Mouse (Mus musculus) gonadal fat pad, adult 2 months (tissue): ENCODE measurements around the gene Leo1. TPM values are rescaled to one million over a fixed set of nuclear protein-coding genes. Genes with fewer than 3 reads are reported as not detected.

Experiments used
- DNase-seq: peaks from one replicate; pipeline ENCODE4 v3.0.0-alpha.2; 2012; ENCODE audit warnings: low read depth
- polyA plus RNA-seq: library from polyadenylated mRNA; depleted of rRNA; stranded (reverse); fragments of >200 nt; gene quantifications from 2 replicates; pipeline ENCODE4 v1.2.3, GENCODE M21; 2012; rRNA removed

Leo1 gene
- 4.0 and 5.7 TPM in 2 replicates for polyA plus RNA-seq

GRCm38 (mm10) chr9:75440796-75441666 lies at the start of gene Leo1:
Leo1 (plus strand) TSS chr9:75441524.
- DNase-seq = no peak

DNA sequence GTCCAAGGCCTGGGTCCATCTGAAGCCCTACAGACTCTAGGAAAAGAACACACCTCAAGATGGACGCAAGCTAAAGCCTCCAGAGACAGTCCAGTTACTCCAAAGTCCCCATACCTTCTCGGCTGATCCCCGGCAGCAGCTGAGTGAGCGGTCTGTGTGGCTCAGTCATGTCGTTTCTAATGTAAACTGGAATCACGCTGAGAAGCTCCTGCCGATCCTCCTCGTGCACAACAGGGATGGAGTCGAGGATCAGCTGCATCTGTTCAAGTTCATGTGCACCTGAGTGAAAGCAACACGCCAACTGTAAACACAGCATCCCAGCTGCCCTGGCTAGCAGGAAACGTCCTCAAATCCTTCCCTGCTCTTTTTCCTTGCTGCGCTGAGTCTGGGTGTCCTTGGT lies 48.1 kb upstream of the Leo1 start:
- DNase-seq = no peak

GRCm38 (mm10) chr9:75395971-75396370 lies 45.4 kb upstream of the Leo1 start:
- no peak for DNase-seq

- no peak for DNase-seq
These were observed 42.3 kb upstream of the Leo1 start for GRCm38 (mm10) chr9:75399069-75399468.

GRCm38 (mm10) chr9:75400639-75401038 lies 40.7 kb upstream of the Leo1 start:
- DNase-seq = no peak

- no peak for DNase-seq
These were observed 39.5 kb upstream of the Leo1 start for GRCm38 (mm10) chr9:75401593-75402504.

DNA sequence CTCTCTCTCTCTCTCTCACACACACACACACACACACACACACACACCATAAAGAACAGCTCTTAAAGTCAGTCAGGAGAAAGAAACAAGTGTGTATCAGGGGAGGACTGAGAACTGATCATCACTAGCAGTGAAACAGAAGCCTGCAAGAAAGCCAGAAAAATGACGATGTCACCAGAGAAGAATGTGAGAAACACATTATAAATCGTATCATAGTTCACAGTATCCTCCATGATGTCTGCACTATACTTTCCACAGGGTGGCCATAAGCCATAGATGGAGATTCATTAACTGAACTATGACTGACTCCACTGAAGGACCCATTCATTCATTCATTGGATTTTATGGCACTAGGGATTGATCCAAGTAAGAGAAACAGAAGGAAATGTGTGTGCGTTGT lies 37.8 kb upstream of the Leo1 start:
- no peak for DNase-seq

DNA sequence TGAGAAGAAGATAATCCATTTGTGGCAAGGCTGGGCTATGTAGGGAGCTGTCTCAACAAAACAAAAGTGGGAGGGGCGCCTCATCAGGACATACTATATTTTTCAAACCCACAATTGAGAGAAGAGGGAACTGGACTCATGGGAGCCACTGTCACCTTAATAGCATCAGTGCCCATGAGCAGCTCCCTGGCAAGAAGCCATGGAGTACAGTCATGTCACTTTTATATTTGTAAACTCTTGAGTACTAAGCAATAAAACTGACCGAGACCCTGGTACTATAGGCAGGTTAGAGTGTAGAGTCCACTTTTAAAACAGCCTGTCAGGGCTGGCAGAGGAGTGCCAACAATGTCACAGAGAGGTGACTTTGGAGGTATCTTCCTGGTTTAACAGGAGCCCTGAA lies 35.2 kb upstream of the Leo1 start:
- no peak for DNase-seq

DNA sequence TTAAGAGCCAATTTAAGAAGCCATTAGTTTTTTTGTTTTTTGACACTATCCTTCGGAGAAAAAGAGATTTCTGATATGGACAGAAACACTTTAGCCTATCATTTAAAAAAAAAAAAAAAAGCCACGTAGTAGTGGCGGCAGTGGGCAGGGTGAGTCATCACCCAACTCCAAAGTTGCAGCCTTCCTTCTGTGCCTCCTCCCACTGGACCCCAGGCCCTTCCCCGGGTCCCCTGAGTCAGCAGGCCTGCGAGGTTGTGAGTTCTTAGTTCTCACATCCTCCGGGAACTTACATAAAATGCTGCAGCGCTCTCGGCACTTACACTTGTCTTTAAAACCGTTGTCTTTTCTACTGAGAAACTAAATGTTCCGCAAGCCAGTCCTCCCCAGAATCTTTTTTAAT lies 33.5 kb upstream of the Leo1 start:
- no peak for DNase-seq

- no peak for DNase-seq
These were observed 33.0 kb upstream of the Leo1 start for GRCm38 (mm10) chr9:75408204-75408826.

GRCm38 (mm10) chr9:75409031-75409851 lies 32.1 kb upstream of the Leo1 start:
- no peak for DNase-seq

DNA sequence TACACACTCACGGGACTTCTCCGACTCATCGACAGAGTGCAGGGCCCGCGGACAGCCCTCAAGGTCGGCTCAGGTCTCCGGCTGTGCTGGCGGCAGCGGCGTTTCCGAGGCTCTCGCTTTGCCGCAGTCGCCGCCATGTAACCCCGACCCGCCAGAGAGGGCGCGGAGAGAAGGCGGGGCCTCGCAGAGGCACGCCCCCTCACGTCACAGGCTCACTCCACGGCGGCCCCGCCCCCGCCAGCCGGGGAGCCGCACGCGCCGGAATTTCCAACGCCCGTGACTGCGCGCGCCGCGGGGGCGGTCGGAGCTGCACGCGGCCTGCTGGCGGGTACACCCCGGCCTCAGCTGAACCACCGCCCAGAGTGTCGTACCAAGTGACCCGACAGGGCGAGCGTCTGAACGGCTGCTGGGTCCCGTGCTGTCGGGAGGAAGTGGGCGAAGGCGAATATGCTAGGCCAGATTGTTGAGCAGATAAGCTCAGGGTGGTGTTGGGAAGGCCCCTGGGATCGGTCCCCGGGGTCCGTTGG lies 31.4 kb upstream of the Leo1 start, which contains the start of gene Mapk6:
Gene Mapk6 (minus strand): TSS at position 154 of the 527 bp plus-strand sequence.
- DNase-seq = no peak

- DNase-seq = no peak
These were observed 30.3 kb upstream of the Leo1 start for GRCm38 (mm10) chr9:75410868-75411487.

GRCm38 (mm10) chr9:75411584-75411983 lies 29.7 kb upstream of the Leo1 start:
- no peak for DNase-seq

DNA sequence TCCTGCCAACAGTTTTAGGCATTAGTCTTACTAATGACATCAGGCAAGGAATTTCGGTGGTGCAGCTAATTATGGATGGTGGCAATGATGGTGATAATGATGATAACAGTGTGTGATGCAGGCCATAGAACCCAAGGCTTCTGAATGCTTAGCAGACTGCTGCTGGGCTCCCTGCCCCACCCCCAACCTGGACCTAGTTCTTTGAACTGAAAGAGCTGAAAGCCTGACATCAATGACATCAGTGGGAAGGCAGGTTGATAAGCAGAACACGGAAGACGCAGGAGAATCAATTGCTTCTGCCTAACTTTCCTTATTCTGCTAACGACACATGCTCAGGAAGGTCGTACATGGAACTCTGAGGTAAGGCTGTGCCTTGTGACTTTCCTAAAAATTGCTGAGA lies 28.1 kb upstream of the Leo1 start:
- DNase-seq = no peak

- DNase-seq = no peak
These were observed 27.1 kb upstream of the Leo1 start for GRCm38 (mm10) chr9:75414204-75414603.

GRCm38 (mm10) chr9:75422251-75422691 lies 19.1 kb upstream of the Leo1 start:
- no peak for DNase-seq

GRCm38 (mm10) chr9:75423683-75424082 lies 17.6 kb upstream of the Leo1 start:
- no peak for DNase-seq

DNA sequence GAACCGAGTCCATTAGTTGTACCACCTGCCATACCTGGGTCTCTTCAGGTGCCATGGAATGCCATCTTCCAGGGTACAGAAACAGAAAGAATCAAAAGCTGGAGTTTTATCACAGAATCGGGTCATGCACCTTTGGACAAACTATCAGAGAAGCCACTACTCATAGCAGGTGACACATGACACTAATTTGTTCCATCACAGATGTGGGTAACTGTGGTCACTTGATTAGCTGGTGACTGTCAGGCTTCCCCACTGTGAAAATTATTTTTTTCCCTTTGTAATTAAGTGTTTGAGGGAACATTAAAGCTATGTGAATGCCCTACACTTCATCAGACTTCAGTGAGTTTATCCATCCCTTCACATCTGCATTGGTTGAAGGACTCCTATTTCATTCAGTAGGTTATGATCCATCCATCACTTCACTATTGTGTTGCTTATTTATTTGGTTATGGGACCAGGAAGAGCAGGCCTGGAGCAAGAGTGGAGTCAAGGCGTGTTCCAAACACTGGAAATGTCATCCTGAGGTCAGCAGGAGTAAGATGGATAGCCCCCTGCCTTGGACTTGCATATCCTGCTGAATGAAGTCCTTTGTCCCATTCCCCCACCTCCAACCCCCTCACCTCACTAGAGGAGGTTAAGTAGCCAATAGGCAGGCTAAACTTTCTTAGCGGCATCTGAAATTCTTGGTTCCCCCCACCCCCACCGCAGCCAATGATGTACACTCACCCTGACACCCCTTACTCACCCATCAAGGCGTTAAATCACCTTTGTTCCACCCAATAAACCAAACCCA lies 16.8 kb upstream of the Leo1 start:
- no peak for DNase-seq
